ENCODE assay signal across 12 mouse cellular contexts in the genomic region with DNA sequence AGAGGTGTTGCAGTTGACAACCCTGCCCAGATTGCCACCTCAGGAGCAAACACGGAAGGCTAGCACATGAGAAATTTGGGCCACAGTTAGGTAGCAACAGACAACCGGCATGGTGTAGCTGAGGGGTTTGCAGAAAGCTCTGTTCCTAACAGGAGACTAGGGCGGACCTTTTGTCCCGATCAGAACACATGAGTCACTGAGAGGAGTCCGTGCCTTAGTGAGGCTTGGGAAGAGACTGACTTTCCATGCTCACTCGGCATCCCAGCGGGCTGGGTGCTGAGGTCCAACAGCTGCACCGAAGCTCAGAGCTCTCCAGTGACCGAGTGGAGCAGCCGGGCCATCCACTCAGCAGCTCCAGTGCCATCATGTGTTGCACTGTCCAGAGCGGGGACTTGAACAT. TPM values are rescaled to one million over a fixed set of nuclear protein-coding genes. Genes with fewer than 3 reads are reported as not detected.
DNase-seq lines count a peak whose midpoint lies in the region; ATAC-seq and TF ChIP-seq lines count a peak whose summit lies in the region.
"Had no signal": no experiment of that assay in that cellular context is flagged by ENCODE, and none has a peak within 500 bp of the region (broad histone marks: within the 10 kb centered on the region; RNA-seq: fewer than 3 reads in every experiment).

No protein-coding gene starts in this region.

- no peak for ATAC-seq in liver, postnatal 0 days
- no peak for ATAC-seq in liver, embryonic 12.5 days
- ATAC-seq in erythroblast, adult 5-6 weeks (replicated peaks; ENCODE audit: low FRiP score, poor library complexity, severe bottlenecking), result no peak
- ATAC-seq in forebrain, embryonic 16.5 days, result no peak
- ATAC-seq: forebrain, embryonic 13.5 days had no signal

- peaks cover 49% of the 10 kb centered on the region for H3K4me1 ChIP-seq in liver, postnatal 0 days (ENCODE audit: insufficient read depth)
- H3K4me1 ChIP-seq in liver, embryonic 12.5 days, result peaks cover 54% of the 10 kb centered on the region
- H3K4me1 ChIP-seq in brown adipose tissue, adult 24 weeks (ENCODE audit: control insufficient read depth, insufficient read depth, insufficient read length, low read length), result peaks cover 84% of the 10 kb centered on the region
- peaks cover 77% of the 10 kb centered on the region for H3K4me1 ChIP-seq in olfactory bulb, adult 2 months (ENCODE audit: control insufficient read depth, insufficient read depth, low read length)
- H3K4me1 ChIP-seq in forebrain, embryonic 16.5 days (replicated peaks; ENCODE audit: control insufficient read depth, insufficient read depth, low read length), result peaks cover 28% of the 10 kb centered on the region

- H3K9me3 ChIP-seq in liver, postnatal 0 days (ENCODE audit: low read length), result no peaks in the 10 kb centered on the region
- H3K9me3 ChIP-seq in liver, embryonic 12.5 days (replicated peaks), result no peaks in the 10 kb centered on the region
- H3K9me3 ChIP-seq in forebrain, embryonic 16.5 days (ENCODE audit: control insufficient read depth, low read length), result no peaks in the 10 kb centered on the region
- H3K9me3 ChIP-seq: forebrain, embryonic 13.5 days; liver, embryonic 15.5 days had no signal

- no peak overlapping the region for H3K4me3 ChIP-seq in liver, postnatal 0 days (ENCODE audit: low read depth, low read length)
- H3K4me3 ChIP-seq in liver, embryonic 12.5 days, result no peak overlapping the region
- H3K4me3 ChIP-seq in brown adipose tissue, adult 24 weeks (ENCODE audit: insufficient read depth, low read depth, low read length), result no peak overlapping the region
- no peak overlapping the region for H3K4me3 ChIP-seq in olfactory bulb, adult 2 months (ENCODE audit: insufficient read depth, low read depth, low read length)
- H3K4me3 ChIP-seq in forebrain, embryonic 16.5 days (replicated peaks; ENCODE audit: low read length), result no peak overlapping the region
- H3K4me3 ChIP-seq: forebrain, embryonic 13.5 days; liver, embryonic 15.5 days had no signal

- H3K9ac ChIP-seq in liver, postnatal 0 days (replicated peaks), result no peak overlapping the region
- no peak overlapping the region for H3K9ac ChIP-seq in liver, embryonic 12.5 days
- no peak overlapping the region for H3K9ac ChIP-seq in forebrain, embryonic 16.5 days (replicated peaks; ENCODE audit: low read depth, low read length)
- H3K9ac ChIP-seq: forebrain, embryonic 13.5 days; liver, embryonic 15.5 days had no signal

- TF ChIP-seq CTCF in liver, postnatal 0 days (IDR thresholded peaks at IDR 0.05; ENCODE audit: low read depth), result no peak
- TF ChIP-seq CTCF in olfactory bulb, adult 2 months (IDR thresholded peaks at IDR 0.05; ENCODE audit: insufficient read depth, low read depth, low read length), result no peak

- H3K27ac ChIP-seq in liver, postnatal 0 days (ENCODE audit: low read depth), result 0 out of 2 replicates have a peak overlapping the region, but pooled peaks have one; percentile 23
- no peak overlapping the region for H3K27ac ChIP-seq in liver, embryonic 12.5 days
- peak overlapping the region; percentile 64 for H3K27ac ChIP-seq in brown adipose tissue, adult 24 weeks (replicated peaks; ENCODE audit: low read depth, low read length)
- peak overlapping the region; percentile 96 for H3K27ac ChIP-seq in olfactory bulb, adult 2 months (ENCODE audit: insufficient read depth, low read depth, low read length)
- H3K27ac ChIP-seq in forebrain, embryonic 16.5 days (ENCODE audit: low read length), result no peak overlapping the region
- H3K27ac ChIP-seq: forebrain, embryonic 13.5 days; liver, embryonic 15.5 days had no signal

- no peak overlapping the region for H3K4me2 ChIP-seq in liver, postnatal 0 days (ENCODE audit: low read depth, low read length)
- no peak overlapping the region for H3K4me2 ChIP-seq in liver, embryonic 12.5 days
- no peak overlapping the region for H3K4me2 ChIP-seq in forebrain, embryonic 16.5 days (ENCODE audit: low read length)
- H3K4me2 ChIP-seq: forebrain, embryonic 13.5 days; liver, embryonic 15.5 days had no signal

- DNase-seq in heart, adult 11 months, result peak; percentile 97
- DNase-seq in heart, postnatal 4 days, result no peak
- DNase-seq in liver, postnatal 0 days, result no peak
- DNase-seq: adrenal gland, postnatal 10 days; cerebellum, adult 11 months had no signal

- no peaks in the 10 kb centered on the region for H3K27me3 ChIP-seq in liver, postnatal 0 days (ENCODE audit: insufficient read depth, low read length)
- H3K27me3 ChIP-seq in liver, embryonic 12.5 days (replicated peaks), result no peaks in the 10 kb centered on the region
- no peaks in the 10 kb centered on the region for H3K27me3 ChIP-seq in forebrain, embryonic 16.5 days (replicated peaks; ENCODE audit: control insufficient read depth, insufficient read depth, low read length)
- H3K27me3 ChIP-seq: forebrain, embryonic 13.5 days; liver, embryonic 15.5 days had no signal

- TF ChIP-seq EP300 in liver, postnatal 0 days (IDR thresholded peaks at IDR 0.05; ENCODE audit: low read depth), result no peak

- WGBS in liver, postnatal 0 days (ENCODE audit: insufficient replicate concordance), result 81% methylated on average over 11 of the region's 11 CpGs
- WGBS in liver, embryonic 12.5 days (ENCODE audit: insufficient replicate concordance), result 77% methylated on average over 11 of the region's 11 CpGs
- WGBS in olfactory bulb, adult 2 months, result 56% methylated on average over 11 of the region's 11 CpGs
- WGBS in forebrain, embryonic 16.5 days, result 88% methylated on average over 11 of the region's 11 CpGs

- no peak; the same call in 1 of the 2 replicates for TF ChIP-seq POLR2A in olfactory bulb, adult 2 months (IDR thresholded peaks at IDR 0.05; ENCODE audit: insufficient read depth, low read depth, low read length)

- no peaks in the 10 kb centered on the region; the same call in 1 of the 2 replicates for H3K36me3 ChIP-seq in liver, postnatal 0 days (replicated peaks; ENCODE audit: insufficient read depth, low read length)
- no peaks in the 10 kb centered on the region for H3K36me3 ChIP-seq in liver, embryonic 12.5 days
- H3K36me3 ChIP-seq in forebrain, embryonic 16.5 days (ENCODE audit: control insufficient read depth, insufficient read depth), result no peaks in the 10 kb centered on the region
- H3K36me3 ChIP-seq: liver, embryonic 15.5 days had no signal

RNA-seq across cellular contexts. Expression of a gene that starts 26.9 kb away (rescaled TPM):
- total RNA-seq in heart, postnatal 4 days (2021), result 10 to 100 TPM; 45.9 to 52.2 TPM
- 2.1 and 2.4 TPM in 2 replicates for polyA plus RNA-seq in liver, postnatal 0 days (2015; fragmentation: Nextera tagmentation; extraction: Ambion mirVana)
- polyA plus RNA-seq in liver, embryonic 12.5 days (2016; fragmentation: Nextera tagmentation; extraction: Ambion mirVana), result 2.5 and 3.7 TPM in 2 replicates
- polyA plus RNA-seq in brown adipose tissue, adult 24 weeks (2012; ENCODE audit: insufficient read depth, insufficient read length, missing spikeins), result 20.3 and 21.8 TPM in 2 replicates
- 145 TPM in 1 of 2 replicates, not detected in the other for polyA plus RNA-seq in olfactory bulb, adult 2 months (2012; ENCODE audit: insufficient read depth, insufficient read length, low replicate concordance, missing spikeins)
- total RNA-seq in erythroblast, adult 5-6 weeks (2015; ENCODE audit: low replicate concordance), result 0.42 and 1.9 TPM in 2 replicates
- 0.28 and 1.0 TPM in 2 replicates for total RNA-seq in erythroblast, adult 5-6 weeks (2017; ENCODE audit: low replicate concordance)
- 13.7 and 14.4 TPM in 2 replicates for polyA plus RNA-seq in forebrain, embryonic 16.5 days (2015; fragmentation: Nextera tagmentation; extraction: Ambion mirVana)

Comparison
In these comparisons a context has a peak if more than half of its experiments do, and no peak if none do; other contexts are left out.
1. H3K27ac ChIP-seq: peak in liver, postnatal 0 days (single experiment), brown adipose tissue, adult 24 weeks (single experiment) and olfactory bulb, adult 2 months (single experiment); none in liver, embryonic 12.5 days (single experiment) and forebrain, embryonic 16.5 days (single experiment).